8 mouse cellular contexts compared by ENCODE assay signal in the genomic region with DNA sequence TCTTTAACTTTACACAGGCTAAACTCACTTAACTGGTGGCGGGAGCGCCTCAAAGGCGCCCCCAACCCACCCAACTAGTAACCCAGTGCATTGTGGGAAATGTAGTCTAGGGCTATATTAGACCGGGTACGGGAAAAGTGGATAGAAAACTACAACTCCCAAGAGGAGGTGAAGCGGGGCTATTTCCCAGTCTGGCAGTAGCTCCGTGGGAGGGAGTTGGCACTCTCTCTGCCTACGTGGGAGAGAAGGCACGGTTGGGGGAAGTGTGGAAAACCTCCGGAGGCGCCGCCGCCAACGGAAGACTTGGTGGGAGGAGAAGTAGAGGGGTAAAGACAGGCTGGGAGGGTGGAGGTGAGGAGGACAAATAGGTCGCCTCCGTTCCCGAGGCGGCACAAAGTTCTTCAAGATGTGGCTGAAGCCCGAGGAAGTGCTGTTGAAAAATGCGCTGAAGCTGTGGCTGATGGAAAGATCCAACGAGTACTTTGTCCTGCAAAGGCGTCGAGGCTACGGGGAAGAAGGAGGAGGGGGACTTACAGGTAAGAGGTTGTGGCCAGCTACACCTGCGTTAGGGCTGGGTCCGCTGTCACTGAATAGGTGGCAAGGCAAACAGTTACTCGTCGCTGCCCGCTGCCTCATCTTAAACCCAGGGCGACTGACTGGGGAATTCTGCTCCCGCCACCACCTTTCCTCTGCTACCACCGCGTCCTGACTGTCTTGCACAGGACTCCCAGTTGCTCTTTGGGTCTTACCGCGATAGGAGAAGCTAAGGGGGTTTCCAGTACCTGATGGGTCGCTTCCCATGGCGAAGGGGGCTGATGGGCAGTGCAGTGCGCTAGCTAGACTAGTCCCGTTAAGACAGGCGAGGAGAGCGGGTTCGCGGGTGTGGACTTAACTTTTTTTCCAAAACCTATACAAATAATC. TPM values are rescaled to one million over a fixed set of nuclear protein-coding genes. Genes with fewer than 3 reads are reported as not detected.
A peak's percentile ranks its signal among the peaks of the same experiment; 100 is the strongest.
DNase-seq lines count a peak whose midpoint lies in the region; ATAC-seq and TF ChIP-seq lines count a peak whose summit lies in the region.

A gene (plus strand): TSS at position 222 of the 921 bp plus-strand sequence.

- H3K9ac ChIP-seq in heart, embryonic 13.5 days, result peak within 1 kb of the TSS; percentile 84
- peak within 1 kb of the TSS; percentile 73 for H3K9ac ChIP-seq in liver, embryonic 12.5 days
- no peak within 1 kb of the TSS for H3K9ac ChIP-seq in stomach, embryonic 15.5 days

- H3K27me3 ChIP-seq in C2C12 (ENCODE audit: control insufficient read depth, insufficient read depth, insufficient read length), result no peaks in the 10 kb centered on the region
- H3K27me3 ChIP-seq in heart, embryonic 13.5 days (replicated peaks), result 0 out of 2 replicates have a peak, but pooled peaks cover 3% of the 10 kb centered on the region
- H3K27me3 ChIP-seq in liver, embryonic 12.5 days (replicated peaks), result no peaks in the 10 kb centered on the region
- H3K27me3 ChIP-seq in stomach, embryonic 15.5 days (replicated peaks), result no peaks in the 10 kb centered on the region

- no peaks in the 10 kb centered on the region for H3K36me3 ChIP-seq in C2C12 (ENCODE audit: control insufficient read depth, insufficient read depth)
- no peaks in the 10 kb centered on the region for H3K36me3 ChIP-seq in heart, embryonic 13.5 days
- no peaks in the 10 kb centered on the region for H3K36me3 ChIP-seq in liver, embryonic 12.5 days
- no peaks in the 10 kb centered on the region for H3K36me3 ChIP-seq in stomach, embryonic 15.5 days

- WGBS in heart, embryonic 13.5 days, result 6% methylated on average over 39 of the region's 43 CpGs
- 6% methylated on average over 43 of the region's 43 CpGs for WGBS in liver, embryonic 12.5 days (ENCODE audit: insufficient replicate concordance)
- WGBS in stomach, embryonic 15.5 days, result 14% methylated on average over 43 of the region's 43 CpGs

- peak; percentile 93 for ATAC-seq in heart, embryonic 13.5 days (ENCODE audit: extremely low read depth, insufficient number of reproducible peaks, low FRiP score, low TSS enrichment)
- ATAC-seq in liver, embryonic 12.5 days, result peak; percentile 99
- peak; percentile 99 for ATAC-seq in stomach, embryonic 15.5 days (ENCODE audit: insufficient read depth, low FRiP score, low read depth)

- H3K4me3 ChIP-seq in C2C12 (ENCODE audit: insufficient read depth, poor library complexity, severe bottlenecking), result peak within 1 kb of the TSS; percentile 52
- H3K4me3 ChIP-seq in heart, embryonic 13.5 days, result peak within 1 kb of the TSS; percentile 68
- peak within 1 kb of the TSS; percentile 66 for H3K4me3 ChIP-seq in liver, embryonic 12.5 days
- peak within 1 kb of the TSS; percentile 55 for H3K4me3 ChIP-seq in stomach, embryonic 15.5 days (replicated peaks)

- peak; percentile 76 for DNase-seq in brain, embryonic 18.5 days (ENCODE audit: low read depth, low spot score)
- DNase-seq in fat pad, adult 2 months (ENCODE audit: extremely low read depth, low read depth, low spot score), result peak; percentile 56
- DNase-seq in kidney, postnatal 10 days, result peak; percentile 86
- peak; percentile 41 for DNase-seq in natural killer cell, adult 2 months (ENCODE audit: low spot score in 2 of 2)

- H3K4me1 ChIP-seq in heart, embryonic 13.5 days, result peaks cover 5% of the 10 kb centered on the region; the same call in 1 of the 2 replicates
- peaks cover 4% of the 10 kb centered on the region; the same call in 1 of the 2 replicates for H3K4me1 ChIP-seq in liver, embryonic 12.5 days
- no peaks in the 10 kb centered on the region for H3K4me1 ChIP-seq in stomach, embryonic 15.5 days

- TF ChIP-seq CTCF in C2C12 (IDR thresholded peaks at IDR 0.05; ENCODE audit: control insufficient read depth, insufficient read depth, insufficient read length), result no peak

- H3K9me3 ChIP-seq in heart, embryonic 13.5 days, result no peaks in the 10 kb centered on the region
- no peaks in the 10 kb centered on the region for H3K9me3 ChIP-seq in liver, embryonic 12.5 days (replicated peaks)
- no peaks in the 10 kb centered on the region for H3K9me3 ChIP-seq in stomach, embryonic 15.5 days

- peak within 1 kb of the TSS; percentile 79 for H3ac ChIP-seq in C2C12 (ENCODE audit: control insufficient read depth, insufficient read length, low read depth)

- peaks cover 2% of the 10 kb centered on the region for H3K79me3 ChIP-seq in C2C12 (ENCODE audit: low read depth)

- H3K79me2 ChIP-seq in C2C12 (ENCODE audit: control insufficient read depth, insufficient read depth), result peaks cover 13% of the 10 kb centered on the region

- peak within 1 kb of the TSS; percentile 58 for H3K27ac ChIP-seq in heart, embryonic 13.5 days (replicated peaks)
- peak within 1 kb of the TSS; percentile 36; the same call in 1 of the 2 replicates for H3K27ac ChIP-seq in liver, embryonic 12.5 days
- peak within 1 kb of the TSS; percentile 61; the same call in 1 of the 2 replicates for H3K27ac ChIP-seq in stomach, embryonic 15.5 days

- H3K4me2 ChIP-seq in heart, embryonic 13.5 days, result peak within 1 kb of the TSS; percentile 70
- H3K4me2 ChIP-seq in liver, embryonic 12.5 days, result peak within 1 kb of the TSS; percentile 72
- H3K4me2 ChIP-seq in stomach, embryonic 15.5 days, result peak within 1 kb of the TSS; percentile 47

TF ChIP-seq in C2C12, 6 proteins besides CTCF, POLR2A, EP300 and RAD21:
- no peak for TF ChIP-seq MAX (IDR thresholded peaks at IDR 0.05)
- no peak for TF ChIP-seq MYOG (IDR thresholded peaks at IDR 0.05; ENCODE audit: control insufficient read depth, extremely low read depth, insufficient read length)
- no peak for TF ChIP-seq MYOD1 (IDR thresholded peaks at IDR 0.05; ENCODE audit: control insufficient read depth, insufficient read length, low read depth)
- TF ChIP-seq USF1 (IDR thresholded peaks at IDR 0.05; ENCODE audit: low read depth), result no peak

RNA-seq across cellular contexts. Expression of the gene that starts here (rescaled TPM):
- polyA plus RNA-seq in C2C12 (2012; fragmentation: generic; extraction: Trizol), result 2.4 TPM
- polyA plus RNA-seq in heart, embryonic 13.5 days (2015; fragmentation: Nextera tagmentation; extraction: Ambion mirVana), result 3.0 and 3.1 TPM in 2 replicates
- 0.91 TPM in 2 replicates for polyA plus RNA-seq in liver, embryonic 12.5 days (2016; fragmentation: Nextera tagmentation; extraction: Ambion mirVana)
- 3.4 and 3.9 TPM in 2 replicates for polyA plus RNA-seq in stomach, embryonic 15.5 days (2015; fragmentation: Nextera tagmentation; extraction: Ambion mirVana)

Comparison
In these comparisons a context has a peak if more than half of its experiments do, and no peak if none do; other contexts are left out.
1. Peak in every context shown above with its lines: DNase-seq, ATAC-seq, H3K4me3 ChIP-seq and H3K27ac ChIP-seq.
2. Peak in ATAC-seq, H3K4me3 ChIP-seq, H3K27ac ChIP-seq, H3K9ac ChIP-seq and H3K4me2 ChIP-seq in liver, embryonic 12.5 days; RNA of the gene not detected or under 1 TPM.